Mouse (Mus musculus): ENCODE measurements around the gene Dnph1. TPM values are rescaled to one million over a fixed set of nuclear protein-coding genes. Genes with fewer than 3 reads are reported as not detected.

Dnph1 gene
- total RNA-seq, 4 experiments from 2014 or later = 5.2 to 8.5 (median 7.1) TPM

Other genes with a start within 250 kb of the Dnph1 start
- gene Polr1c, start 248.7 kb upstream of the Dnph1 start, total RNA-seq (2022) = 10 to 100 TPM; 12.9 to 20.4 (median 16.6) TPM
- gene Yipf3, start 248.6 kb upstream of the Dnph1 start, total RNA-seq (2022) = 10 to 100 TPM; 56.2 to 75.3 (median 61.7) TPM
- gene Lrrc73, start 243.2 kb upstream of the Dnph1 start, total RNA-seq (2022) = not detected
- gene Tjap1, start 213.7 kb upstream of the Dnph1 start, total RNA-seq (2022) = 10 to 100 TPM; 35.8 to 40.7 (median 37.8) TPM
- under 1 TPM in 1 of 4 experiments, not detected in 3; 0.19 TPM for gene Dlk2, start 199.3 kb upstream of the Dnph1 start, total RNA-seq (2022)
- 1 to 10 TPM; 2.0 to 4.1 (median 2.4) TPM for gene Abcc10, start 168.4 kb upstream of the Dnph1 start, total RNA-seq (2022)
- 10 to 100 TPM; 12.4 to 15.7 (median 13.4) TPM for gene Zfp318, start 113.0 kb upstream of the Dnph1 start, total RNA-seq (2022)
- 1 to 10 TPM in 1 of 4 experiments, under 1 TPM in 1, not detected in 2; 0.40 to 1.5 TPM for gene Crip3, start 67.8 kb upstream of the Dnph1 start, total RNA-seq (2022)
- gene Slc22a7, start 58.3 kb upstream of the Dnph1 start, total RNA-seq (2022) = not detected
- under 1 TPM; 0.05 to 0.16 (median 0.08) TPM for gene Ttbk1, start 9.0 kb upstream of the Dnph1 start, total RNA-seq (2022)
- gene Cul9, start 49.7 kb downstream of the Dnph1 start, total RNA-seq (2022) = 10 to 100 TPM; 15.2 to 16.6 (median 15.4) TPM
- 10 to 100 TPM; 81.6 to 89.5 (median 87.8) TPM for gene Srf, start 59.5 kb downstream of the Dnph1 start, total RNA-seq (2022)
- gene Ptk7, start 132.8 kb downstream of the Dnph1 start, total RNA-seq (2022) = under 1 TPM; 0.15 to 0.38 (median 0.30) TPM
- 10 to 100 TPM; 13.2 to 14.4 (median 13.5) TPM for gene Klc4, start 149.3 kb downstream of the Dnph1 start, total RNA-seq (2022)
- 100 to 1,000 TPM in 2 of 4 experiments, 10 to 100 TPM in 2; 88.6 to 106 (median 98.1) TPM for gene Mrpl2, start 149.5 kb downstream of the Dnph1 start, total RNA-seq (2022)
- gene Cul7, start 153.6 kb downstream of the Dnph1 start, total RNA-seq (2022) = 1 to 10 TPM; 2.7 to 3.7 (median 3.0) TPM
- gene Rrp36, start 177.6 kb downstream of the Dnph1 start, total RNA-seq (2022) = 10 to 100 TPM in 1 of 4 experiments, 1 to 10 TPM in 3; 8.7 to 10.7 (median 9.2) TPM
- gene Mea1, start 182.1 kb downstream of the Dnph1 start, total RNA-seq (2022) = 10 to 100 TPM; 36.9 to 42.6 (median 39.8) TPM
- 10 to 100 TPM; 61.0 to 83.8 (median 75.5) TPM for gene Klhdc3, start 184.2 kb downstream of the Dnph1 start, total RNA-seq (2022)
- gene Ppp2r5d, start 208.4 kb downstream of the Dnph1 start, total RNA-seq (2022) = 10 to 100 TPM; 25.5 to 28.1 (median 26.8) TPM
- 10 to 100 TPM; 12.9 to 18.6 (median 16.0) TPM for gene Pex6, start 214.8 kb downstream of the Dnph1 start, total RNA-seq (2022)
- gene Gnmt, start 232.5 kb downstream of the Dnph1 start, total RNA-seq (2022) = 1 to 10 TPM in 2 of 4 experiments, under 1 TPM in 2; 0.65 to 5.1 (median 1.9) TPM

Measured in gastrocnemius, adult 8-10 months (tissue).